Mouse (Mus musculus): ENCODE measurements around the gene Plin4. TPM values are rescaled to one million over a fixed set of nuclear protein-coding genes. Genes with fewer than 3 reads are reported as not detected.
"Not testable (repeated sequence)": the region's sequence is repeated elsewhere in the genome, so short reads cannot be mapped to it uniquely, and the experiment has no call there.

The Plin4 gene
- polyA plus RNA-seq, 1 experiment from 2014 or later = 0.08 TPM

DNA sequence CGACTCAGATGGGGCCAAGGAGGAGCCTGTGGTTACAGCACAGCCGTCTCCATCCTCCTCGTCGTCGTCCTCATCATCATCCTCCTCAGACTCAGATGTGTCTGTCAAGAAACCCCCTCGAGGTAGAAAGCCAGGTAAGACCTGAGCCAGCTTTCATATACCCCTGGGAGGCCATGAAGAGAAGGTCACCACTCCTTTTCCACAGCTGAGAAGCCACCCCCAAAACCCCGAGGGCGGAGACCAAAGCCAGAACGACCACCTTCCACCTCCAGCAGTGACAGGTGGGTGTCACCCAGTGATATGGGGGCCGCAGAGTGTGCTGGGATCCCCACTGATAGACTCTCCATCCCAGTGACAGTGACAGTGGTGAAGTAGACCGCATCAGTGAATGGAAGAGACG is 12.7 kb downstream of the Plin4 start:
- WGBS = 93% methylated on average over 12 of the region's 12 CpGs

GRCm38 (mm10) chr17:56092794-56093193 is 16.8 kb downstream of the Plin4 start:
- Histone ChIP-seq H3K4me1 (replicated peaks) (no peaks in the 10 kb centered on the region), H3K36me3 (peaks cover 47% of the 10 kb centered on the region), H3K4me2 (no peak overlapping the region), H3K9ac (no peak overlapping the region), H3K4me3 (no peak overlapping the region), H3K27ac (replicated peaks) (no peak overlapping the region), H3K27me3 (no peaks in the 10 kb centered on the region), H3K9me3 (no peaks in the 10 kb centered on the region)
- 95% methylated on average over 1 of the region's 1 CpGs for WGBS
- ATAC-seq (ENCODE audit: low FRiP score, low read depth) = no peak

More for the DNA sequence above, 12.7 kb downstream of the Plin4 start:
- ATAC-seq (ENCODE audit: low FRiP score, low read depth) = no peak
- Histone ChIP-seq H3K27ac (replicated peaks) (no peak overlapping the region), H3K36me3 (peaks cover 62% of the 10 kb centered on the region), H3K4me3 (no peak overlapping the region), H3K9me3 (no peaks in the 10 kb centered on the region), H3K9ac (no peak overlapping the region), H3K4me2 (no peak overlapping the region), H3K4me1 (replicated peaks) (no peaks in the 10 kb centered on the region), H3K27me3 (no peaks in the 10 kb centered on the region)

DNA sequence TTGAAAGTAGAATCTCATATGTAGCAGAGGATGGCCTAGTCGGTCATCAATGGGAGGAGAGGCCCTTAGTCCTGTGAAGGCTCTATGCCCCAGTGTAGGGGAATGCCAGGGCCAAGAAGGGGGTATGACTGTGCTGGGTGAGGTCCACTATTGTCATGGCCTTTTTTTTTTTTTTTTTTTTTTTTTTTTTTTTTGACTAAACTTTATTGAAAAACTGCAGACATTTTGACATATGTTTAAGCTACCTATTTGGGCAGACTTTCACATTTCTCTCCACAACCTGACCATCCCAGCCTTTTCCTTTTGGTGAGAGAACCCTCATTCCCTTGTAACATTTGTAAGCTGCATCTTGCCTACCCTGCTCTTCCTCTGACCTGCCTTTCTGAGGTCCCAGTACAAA is 17.3 kb downstream of the Plin4 start:
- WGBS = 92% methylated on average over 1 of the region's 1 CpGs
- H3K4me2 ChIP-seq = no peak overlapping the region
- H3K36me3 ChIP-seq = peaks cover 42% of the 10 kb centered on the region
- no peak overlapping the region for H3K9ac ChIP-seq
- H3K4me1 ChIP-seq (replicated peaks) = no peaks in the 10 kb centered on the region
- H3K27me3 ChIP-seq = no peaks in the 10 kb centered on the region
- no peak for ATAC-seq (ENCODE audit: low FRiP score, low read depth)
- H3K27ac ChIP-seq (replicated peaks) = no peak overlapping the region
- no peak overlapping the region for H3K4me3 ChIP-seq
- H3K9me3 ChIP-seq = no peaks in the 10 kb centered on the region

GRCm38 (mm10) chr17:56080781-56081585 is 28.6 kb downstream of the Plin4 start:
- Histone ChIP-seq H3K4me1 (replicated peaks) (peaks cover 38% of the 10 kb centered on the region), H3K4me3 (peak overlapping the region; percentile 65), H3K36me3 (peaks cover 2% of the 10 kb centered on the region; the same call in 1 of the 2 replicates), H3K27ac (replicated peaks) (peak overlapping the region; percentile 30; the same call in 1 of the 2 replicates), H3K9me3 (no peaks in the 10 kb centered on the region), H3K4me2 (peak overlapping the region; percentile 78), H3K27me3 (no peaks in the 10 kb centered on the region), H3K9ac (peak overlapping the region; percentile 65)
- WGBS = 5% methylated on average over 8 of the region's 8 CpGs
- ATAC-seq (ENCODE audit: low FRiP score, low read depth) = peak; percentile 25

GRCm38 (mm10) chr17:56079921-56080320 is 29.7 kb downstream of the Plin4 start:
- no peaks in the 10 kb centered on the region for H3K9me3 ChIP-seq
- no peak for ATAC-seq (ENCODE audit: low FRiP score, low read depth)
- H3K27ac ChIP-seq (replicated peaks) = peak overlapping the region; percentile 63
- peak overlapping the region; percentile 78 for H3K4me2 ChIP-seq
- H3K27me3 ChIP-seq = no peaks in the 10 kb centered on the region
- peaks cover 44% of the 10 kb centered on the region for H3K4me1 ChIP-seq (replicated peaks)
- H3K36me3 ChIP-seq = peaks cover 2% of the 10 kb centered on the region; the same call in 1 of the 2 replicates
- peak overlapping the region; percentile 65 for H3K4me3 ChIP-seq
- peak overlapping the region; percentile 65 for H3K9ac ChIP-seq
- 3% methylated on average over 11 of the region's 11 CpGs for WGBS

GRCm38 (mm10) chr17:56078880-56079795 is 30.5 kb downstream of the Plin4 start, which contains the start of gene Hdgfl2:
Gene Hdgfl2 (plus strand): TSS chr17:56079634.
- H3K9ac ChIP-seq = peak within 1 kb of the TSS; percentile 65
- H3K4me2 ChIP-seq = peak within 1 kb of the TSS; percentile 78
- peaks cover 47% of the 10 kb centered on the region for H3K4me1 ChIP-seq (replicated peaks)
- WGBS = under 1% methylated on average over 60 of the region's 61 CpGs
- H3K9me3 ChIP-seq = no peaks in the 10 kb centered on the region
- peak within 1 kb of the TSS; percentile 65 for H3K4me3 ChIP-seq
- H3K36me3 ChIP-seq = peaks cover 2% of the 10 kb centered on the region; the same call in 1 of the 2 replicates
- peak within 1 kb of the TSS; percentile 79 for H3K27ac ChIP-seq (replicated peaks)
- peak; percentile 94 for ATAC-seq (ENCODE audit: low FRiP score, low read depth)
- H3K27me3 ChIP-seq = no peaks in the 10 kb centered on the region

DNA sequence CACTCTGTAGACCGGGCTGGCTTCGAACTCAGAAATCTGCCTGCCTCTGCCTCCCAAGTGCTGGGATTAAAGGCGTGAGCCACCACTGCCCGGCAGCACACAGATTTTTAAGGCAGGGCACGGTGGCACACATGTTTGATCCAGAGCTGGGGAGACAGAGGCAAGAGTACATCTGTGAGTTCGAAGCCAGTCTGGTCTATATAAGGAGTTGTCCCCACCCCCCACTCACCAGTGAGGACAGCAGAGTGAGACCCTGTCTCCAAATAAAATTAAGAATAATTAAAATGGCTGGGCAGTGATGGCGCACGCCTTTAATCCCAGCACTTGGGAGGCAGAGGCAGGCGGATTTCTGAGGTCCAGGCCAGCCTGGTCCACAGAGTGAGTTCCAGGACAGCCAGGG is 31.2 kb downstream of the Plin4 start:
- 65% methylated on average over 9 of the region's 9 CpGs for WGBS
- peak overlapping the region; percentile 79 for H3K27ac ChIP-seq (replicated peaks)

GRCm38 (mm10) chr17:56077523-56077922 is 32.1 kb downstream of the Plin4 start:
- no peak overlapping the region for H3K4me3 ChIP-seq
- H3K9ac ChIP-seq = no peak overlapping the region
- no peaks in the 10 kb centered on the region for H3K27me3 ChIP-seq
- no peaks in the 10 kb centered on the region for H3K9me3 ChIP-seq
- no peak overlapping the region for H3K27ac ChIP-seq (replicated peaks)
- no peak overlapping the region for H3K4me2 ChIP-seq
- WGBS = 93% methylated on average over 5 of the region's 5 CpGs
- peaks cover 47% of the 10 kb centered on the region for H3K4me1 ChIP-seq (replicated peaks)
- ATAC-seq (ENCODE audit: low FRiP score, low read depth) = no peak
- H3K36me3 ChIP-seq = peaks cover 11% of the 10 kb centered on the region

More for the DNA sequence above, 31.2 kb downstream of the Plin4 start:
- not testable (repeated sequence) for H3K36me3 ChIP-seq; ATAC-seq (ENCODE audit: low FRiP score, low read depth); H3K27me3 ChIP-seq; H3K9ac ChIP-seq; H3K9me3 ChIP-seq
- Histone ChIP-seq H3K4me2 (peak overlapping the region; percentile 78), H3K4me3 (peak overlapping the region; percentile 65), H3K4me1 (replicated peaks) (peaks cover 54% of the 10 kb centered on the region)

DNA sequence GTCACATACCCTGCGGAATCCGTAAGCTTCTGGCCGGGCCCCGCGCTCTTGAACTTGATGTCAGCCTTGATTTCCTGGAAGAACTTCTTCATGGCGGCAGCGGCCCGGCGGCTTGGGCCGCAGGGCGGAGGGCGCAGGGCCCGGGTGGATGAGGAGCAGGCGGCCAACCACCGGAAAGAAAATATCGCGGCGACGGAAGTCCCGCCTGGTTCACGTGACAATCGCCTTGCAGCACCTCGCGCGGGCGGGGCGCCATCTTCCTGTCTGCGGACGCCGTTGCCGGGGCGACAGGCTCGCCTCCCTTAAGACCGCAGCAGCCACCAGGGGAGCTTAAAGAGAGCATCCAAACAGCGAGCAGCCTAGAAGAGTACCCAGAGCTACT is 34.8 kb downstream of the Plin4 start, which contains the start of gene Ubxn6:
Gene Ubxn6, minus strand, starts transcription at position 202 of the 382 bp plus-strand sequence.
- Histone ChIP-seq H3K36me3 (peaks cover 36% of the 10 kb centered on the region), H3K9me3 (no peaks in the 10 kb centered on the region), H3K4me3 (peak within 1 kb of the TSS; percentile 98), H3K9ac (peak within 1 kb of the TSS; percentile 89), H3K4me2 (peak within 1 kb of the TSS; percentile 88), H3K27ac (replicated peaks) (peak within 1 kb of the TSS; percentile 96), H3K27me3 (no peaks in the 10 kb centered on the region), H3K4me1 (replicated peaks) (peaks cover 21% of the 10 kb centered on the region)
- under 1% methylated on average over 35 of the region's 35 CpGs for WGBS
- peak; percentile 40 for ATAC-seq (ENCODE audit: low FRiP score, low read depth)

DNA sequence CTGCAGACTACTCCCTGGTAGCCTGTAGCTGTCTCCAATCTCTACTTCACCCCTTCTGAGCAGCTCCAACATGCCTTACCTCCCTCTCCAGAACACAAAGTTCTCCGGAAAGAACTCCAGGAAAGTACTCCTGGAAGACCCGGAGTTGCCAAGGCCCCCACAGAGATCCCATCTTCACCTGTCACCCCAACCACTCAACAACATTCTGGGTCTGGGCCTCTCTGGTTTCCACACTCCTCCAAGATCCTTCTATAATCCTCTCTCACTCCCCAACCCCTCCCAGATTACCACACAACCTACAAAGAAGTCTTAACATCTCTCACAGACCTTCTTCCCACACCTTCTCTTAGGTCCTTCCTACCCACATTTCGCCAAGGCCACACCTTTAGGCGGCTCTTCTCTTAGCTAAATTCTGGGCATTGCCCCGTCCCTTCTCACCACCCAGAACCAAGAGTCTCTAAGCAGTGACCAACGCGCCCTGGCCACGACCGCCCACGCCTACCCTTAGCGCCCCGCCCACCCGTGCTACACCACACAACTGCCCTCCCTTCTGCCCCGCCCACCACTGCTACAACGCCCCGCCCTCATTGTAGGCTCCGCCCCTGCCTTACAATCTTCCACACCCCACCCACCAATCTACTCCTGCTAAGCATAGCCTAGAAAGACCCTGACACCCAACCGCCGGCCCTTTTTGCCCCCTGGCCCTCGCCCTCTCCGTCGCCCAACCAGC is 35.3 kb downstream of the Plin4 start:
- peaks cover 42% of the 10 kb centered on the region for H3K36me3 ChIP-seq
- H3K4me1 ChIP-seq (replicated peaks) = peaks cover 21% of the 10 kb centered on the region
- 8% methylated on average over 22 of the region's 22 CpGs for WGBS
- H3K27ac ChIP-seq (replicated peaks) = peak overlapping the region; percentile 96
- H3K27me3 ChIP-seq = no peaks in the 10 kb centered on the region
- peak overlapping the region; percentile 98 for H3K4me3 ChIP-seq
- H3K9ac ChIP-seq = peak overlapping the region; percentile 89
- H3K4me2 ChIP-seq = peak overlapping the region; percentile 88
- ATAC-seq (ENCODE audit: low FRiP score, low read depth) = peak; percentile 0; the same call in 1 of the 2 replicates
- no peaks in the 10 kb centered on the region for H3K9me3 ChIP-seq

DNA sequence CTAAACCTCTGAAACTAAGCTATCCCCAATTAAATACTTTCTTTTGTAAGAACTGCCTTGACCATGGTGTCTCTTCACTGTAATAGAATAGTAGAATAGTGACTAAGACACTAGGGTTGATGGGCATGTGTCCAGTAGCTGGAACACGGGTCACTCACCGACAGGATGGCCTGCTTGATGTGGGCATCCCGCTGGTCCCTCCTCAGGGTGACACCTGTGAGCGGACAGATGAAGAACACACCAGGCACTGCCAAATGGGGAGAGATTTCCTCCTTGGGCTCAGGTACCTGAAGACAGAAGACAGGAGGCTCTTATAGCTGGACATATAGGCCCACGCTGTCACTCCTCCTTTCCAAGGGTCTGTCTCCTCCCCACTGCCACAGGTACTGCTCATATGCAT is 37.4 kb downstream of the Plin4 start:
- H3K9me3 ChIP-seq = no peaks in the 10 kb centered on the region
- WGBS = 91% methylated on average over 5 of the region's 5 CpGs
- H3K9ac ChIP-seq = no peak overlapping the region
- H3K36me3 ChIP-seq = peaks cover 62% of the 10 kb centered on the region
- no peak overlapping the region for H3K27ac ChIP-seq (replicated peaks)
- no peaks in the 10 kb centered on the region for H3K27me3 ChIP-seq
- H3K4me1 ChIP-seq (replicated peaks) = peaks cover 17% of the 10 kb centered on the region
- ATAC-seq (ENCODE audit: low FRiP score, low read depth) = no peak
- no peak overlapping the region for H3K4me3 ChIP-seq
- H3K4me2 ChIP-seq = no peak overlapping the region
